Mouse (Mus musculus) limb, embryonic 11.5 days (tissue): ENCODE measurements around the gene Limch1. TPM values are rescaled to one million over a fixed set of nuclear protein-coding genes. Genes with fewer than 3 reads are reported as not detected.

Experiments used
- ATAC-seq: fragments of 200-750 bp; cut with Nextera tagmentation; 2 replicates; pipeline ENCODE4 v1.8.0; 2017; ENCODE audit warnings: low read depth; ENCODE audit not compliant: insufficient number of reproducible peaks, low FRiP score, low TSS enrichment
- DNase-seq: peaks from one replicate; pipeline ENCODE4 v3.0.0-alpha.2; 2015; ENCODE audit warnings: low spot score
- H3K27ac ChIP-seq: fragments of 300-500 bp; sonication (generic); replicated peaks from 2 replicates; pipeline ENCODE4 v1.5.1; 2014; ENCODE audit warnings: low read depth, mild to moderate bottlenecking, low read length
- H3K27me3 ChIP-seq: fragments of 300-500 bp; sonication (generic); 2 replicates; pipeline ENCODE4 v1.6.1; 2014; ENCODE audit warnings: mild to moderate bottlenecking, low read length, mixed read lengths; ENCODE audit not compliant: control insufficient read depth, insufficient read depth
- H3K36me3 ChIP-seq: fragments of 300-500 bp; sonication (generic); 2 replicates; pipeline ENCODE4 v1.6.1; 2014; ENCODE audit warnings: mild to moderate bottlenecking, low read length, moderate library complexity, mixed read lengths; ENCODE audit not compliant: control insufficient read depth, insufficient read depth
- H3K4me1 ChIP-seq: fragments of 300-500 bp; sonication (generic); 2 replicates; pipeline ENCODE4 v1.6.1; 2014; ENCODE audit warnings: low read length, mixed read lengths; ENCODE audit not compliant: control insufficient read depth, insufficient read depth
- H3K4me2 ChIP-seq: fragments of 300-500 bp; sonication (generic); 2 replicates; pipeline ENCODE4 v1.6.1; 2014; ENCODE audit warnings: low read depth, mild to moderate bottlenecking, moderate library complexity; ENCODE audit not compliant: severe bottlenecking
- H3K4me3 ChIP-seq: fragments of 300-500 bp; sonication (generic); 2 replicates; pipeline ENCODE4 v1.5.1; 2014; ENCODE audit warnings: low read depth, low read length
- H3K9ac ChIP-seq: fragments of 300-500 bp; sonication (generic); 2 replicates; pipeline ENCODE4 v1.6.1; 2014; ENCODE audit warnings: mild to moderate bottlenecking, low read length
- H3K9me3 ChIP-seq: fragments of 300-500 bp; sonication (generic); 2 replicates; pipeline ENCODE4 v1.6.1; 2016; ENCODE audit warnings: low read length; ENCODE audit not compliant: control insufficient read depth
- WGBS: fragments of 180-500 bp; shearing (Covaris S2); extraction: QIAGEN DNeasy Blood & Tissue Kit; methylation state at CpG from one replicate; pipeline ENCODE4 v1.1.7; 2014; 5-methylcytosine and 5-hydroxymethylcytosine counted together
- polyA plus RNA-seq: library from polyadenylated mRNA; unstranded; fragments of >200 nt; fragmentation: Nextera tagmentation; extraction: Ambion mirVana; gene quantifications from 2 replicates; pipeline ENCODE4 v1.2.1, GENCODE M21; 2014

The Limch1 gene
- polyA plus RNA-seq, 1 experiment from 2014 or later = 39.7 TPM

- H3K4me2 ChIP-seq = no peak overlapping the region
- DNase-seq = no peak
- ATAC-seq = no peak
- H3K4me1 ChIP-seq = peaks cover 21% of the 10 kb centered on the region
- no peak overlapping the region for H3K4me3 ChIP-seq
- 27% methylated on average over 5 of the region's 5 CpGs for WGBS
- H3K27me3 ChIP-seq = no peaks in the 10 kb centered on the region
- H3K9me3 ChIP-seq = no peaks in the 10 kb centered on the region
- no peak overlapping the region for H3K9ac ChIP-seq
- H3K27ac ChIP-seq = 0 out of 2 replicates have a peak overlapping the region, but pooled peaks have one; percentile 36
- H3K36me3 ChIP-seq = no peaks in the 10 kb centered on the region
Observed at GRCm38 (mm10) chr5:66983104-66983503, 237.5 kb downstream of the Limch1 start.

- H3K4me3 ChIP-seq = no peak overlapping the region
- H3K4me1 ChIP-seq = peaks cover 9% of the 10 kb centered on the region
- H3K9ac ChIP-seq = no peak overlapping the region
- H3K4me2 ChIP-seq = no peak overlapping the region
- no peak overlapping the region for H3K27ac ChIP-seq
- no peak for ATAC-seq
- no peak for DNase-seq
- 82% methylated on average over 4 of the region's 4 CpGs for WGBS
- no peaks in the 10 kb centered on the region for H3K9me3 ChIP-seq
- no peaks in the 10 kb centered on the region for H3K27me3 ChIP-seq
- no peaks in the 10 kb centered on the region for H3K36me3 ChIP-seq
Observed at GRCm38 (mm10) chr5:66988926-66989325, 243.3 kb downstream of the Limch1 start.

GRCm38 (mm10) chr5:66989531-66989930 lies 243.9 kb downstream of the Limch1 start:
- no peak overlapping the region for H3K27ac ChIP-seq
- 82% methylated on average over 7 of the region's 7 CpGs for whole genome bisulfite sequencing
- H3K9me3 ChIP-seq = no peaks in the 10 kb centered on the region
- H3K9ac ChIP-seq = no peak overlapping the region
- H3K4me1 ChIP-seq = peaks cover 8% of the 10 kb centered on the region
- no peak for ATAC-seq
- H3K4me3 ChIP-seq = no peak overlapping the region
- no peaks in the 10 kb centered on the region for H3K36me3 ChIP-seq
- no peaks in the 10 kb centered on the region for H3K27me3 ChIP-seq
- no peak overlapping the region for H3K4me2 ChIP-seq
- no peak for DNase-seq

- Histone ChIP-seq H3K27ac (no peak overlapping the region), H3K4me2 (no peak overlapping the region), H3K27me3 (no peaks in the 10 kb centered on the region), H3K9ac (no peak overlapping the region), H3K9me3 (no peaks in the 10 kb centered on the region), H3K36me3 (no peaks in the 10 kb centered on the region), H3K4me3 (no peak overlapping the region), H3K4me1 (peaks cover 13% of the 10 kb centered on the region)
- 39% methylated on average over 7 of the region's 7 CpGs for WGBS
- ATAC-seq (no peak), DNase-seq (no peak)
Observed at GRCm38 (mm10) chr5:66992401-66992800, 246.8 kb downstream of the Limch1 start.

GRCm38 (mm10) chr5:66993076-66993475 lies 247.4 kb downstream of the Limch1 start:
- no peak overlapping the region for H3K4me2 ChIP-seq
- no peak for DNase-seq
- H3K27me3 ChIP-seq = no peaks in the 10 kb centered on the region
- no peaks in the 10 kb centered on the region for H3K9me3 ChIP-seq
- H3K36me3 ChIP-seq = no peaks in the 10 kb centered on the region
- WGBS = 23% methylated on average over 11 of the region's 11 CpGs
- no peak for ATAC-seq
- H3K4me1 ChIP-seq = peaks cover 16% of the 10 kb centered on the region
- no peak overlapping the region for H3K9ac ChIP-seq
- H3K4me3 ChIP-seq = no peak overlapping the region
- H3K27ac ChIP-seq = no peak overlapping the region

- DNase-seq = peak; percentile 69
- 0 out of 2 replicates have a peak overlapping the region, but pooled peaks have one; percentile 33 for H3K27ac ChIP-seq
- ATAC-seq = no peak
- H3K36me3 ChIP-seq = no peaks in the 10 kb centered on the region
- WGBS = 5% methylated on average over 3 of the region's 3 CpGs
- H3K9me3 ChIP-seq = no peaks in the 10 kb centered on the region
- no peak overlapping the region for H3K4me3 ChIP-seq
- peaks cover 16% of the 10 kb centered on the region for H3K4me1 ChIP-seq
- H3K4me2 ChIP-seq = peak overlapping the region; percentile 16; the same call in 1 of the 2 replicates
- H3K27me3 ChIP-seq = no peaks in the 10 kb centered on the region
- no peak overlapping the region for H3K9ac ChIP-seq
Observed at GRCm38 (mm10) chr5:66996124-66996523, 250.5 kb downstream of the Limch1 start.

- DNase-seq = peak; percentile 95
- no peaks in the 10 kb centered on the region for H3K36me3 ChIP-seq
- H3K9ac ChIP-seq = peak overlapping the region; percentile 67
- H3K4me1 ChIP-seq = peaks cover 16% of the 10 kb centered on the region
- peak; percentile 61 for ATAC-seq
- H3K27me3 ChIP-seq = no peaks in the 10 kb centered on the region
- H3K4me3 ChIP-seq = peak overlapping the region; percentile 41
- WGBS = under 1% methylated on average over 33 of the region's 33 CpGs
- H3K27ac ChIP-seq = 0 out of 2 replicates have a peak overlapping the region, but pooled peaks have one; percentile 21
- H3K4me2 ChIP-seq = peak overlapping the region; percentile 72
- H3K9me3 ChIP-seq = no peaks in the 10 kb centered on the region
Observed at GRCm38 (mm10) chr5:66996886-66997599, 251.4 kb downstream of the Limch1 start.

GRCm38 (mm10) chr5:66997600-66997930 lies 251.9 kb downstream of the Limch1 start:
- 3% methylated on average over 7 of the region's 7 CpGs for WGBS
- H3K4me1 ChIP-seq = peaks cover 14% of the 10 kb centered on the region
- peak overlapping the region; percentile 67; the same call in 1 of the 2 replicates for H3K9ac ChIP-seq
- 0 out of 2 replicates have a peak overlapping the region, but pooled peaks have one; percentile 21 for H3K27ac ChIP-seq
- peak overlapping the region; percentile 41 for H3K4me3 ChIP-seq
- peak overlapping the region; percentile 72 for H3K4me2 ChIP-seq
- ATAC-seq = no peak
- no peaks in the 10 kb centered on the region for H3K36me3 ChIP-seq
- DNase-seq = no peak
- no peaks in the 10 kb centered on the region for H3K27me3 ChIP-seq
- H3K9me3 ChIP-seq = no peaks in the 10 kb centered on the region
